Mouse (Mus musculus) erythroblast, embryonic 14.5 days (primary cell): Measurements from ENCODE around the gene Tbca.

Source experiments
- GATA1 ChIP-seq: IDR thresholded peaks from 2 replicates; pipeline ENCODE4 v1.6.1; 2012; ENCODE audit warnings: low read length, inconsistent platforms, mixed read lengths
- TAL1 ChIP-seq: IDR thresholded peaks from 3 replicates; pipeline ENCODE4 v1.6.1; 2012; ENCODE audit warnings: low read length, inconsistent platforms, mixed read lengths

DNA sequence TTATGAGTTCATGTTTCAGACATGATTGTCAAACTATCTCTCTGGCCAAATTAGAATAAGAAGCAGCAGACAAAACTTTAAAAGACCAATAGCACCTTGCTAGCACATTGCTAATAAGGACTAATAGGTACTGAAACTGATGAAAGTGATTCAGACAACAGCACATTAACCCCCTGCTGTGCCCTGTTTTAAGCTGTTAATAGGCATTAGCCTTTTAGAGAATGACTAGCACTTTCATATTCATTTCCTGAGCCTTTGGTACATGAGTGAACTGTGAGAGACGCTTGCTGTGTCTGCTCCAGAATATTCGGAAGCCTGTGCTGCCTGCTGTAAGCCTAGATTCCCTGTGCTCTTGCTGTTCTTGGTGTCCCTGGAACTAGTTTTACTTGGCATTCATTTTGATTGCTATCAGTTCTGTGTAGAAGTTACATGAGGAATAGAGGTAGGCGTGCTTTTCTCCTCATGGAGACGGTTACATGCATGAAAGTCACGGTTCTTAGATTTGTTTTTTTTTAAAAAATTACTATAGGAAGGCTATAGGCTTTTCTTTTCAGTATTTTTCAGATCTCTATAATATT lies 14.9 kb downstream of the Tbca start:
- TF ChIP-seq GATA1: no peak
- TF ChIP-seq TAL1: no peak
